Mouse (Mus musculus): ENCODE measurements at regions not wholly inside any gene's neighbourhood (a gene's known extent, or its start where the extent isn't known, plus 50 kb on each side); places are given as distances from the start of the nearest gene placed in this dataset.

GRCm38 (mm10) chr17:51894278-51894677, 61.2 kb upstream of the Satb1 start:
- WGBS = 94% methylated on average over 8 of the region's 8 CpGs
- H3K9me3 ChIP-seq = no peaks in the 10 kb centered on the region

GRCm38 (mm10) chr17:51892856-51893255, 59.8 kb upstream of the Satb1 start:
- Histone ChIP-seq H3K9me3 (no peaks in the 10 kb centered on the region), H3K36me3 (replicated peaks) (no peaks in the 10 kb centered on the region), H3K4me3 (no peak overlapping the region), H3K9ac (no peak overlapping the region), H3K27ac (no peak overlapping the region), H3K4me1 (no peaks in the 10 kb centered on the region), H3K27me3 (replicated peaks) (no peaks in the 10 kb centered on the region), H3K4me2 (no peak overlapping the region)
- 76% methylated on average over 3 of the region's 3 CpGs for WGBS
- ATAC-seq (replicated peaks) = no peak

More at GRCm38 (mm10) chr17:51894278-51894677, 61.2 kb upstream of the Satb1 start:
- no peaks in the 10 kb centered on the region for H3K27me3 ChIP-seq (replicated peaks)
- no peak overlapping the region for H3K4me3 ChIP-seq
- H3K4me1 ChIP-seq = no peaks in the 10 kb centered on the region
- no peak overlapping the region for H3K9ac ChIP-seq
- no peak overlapping the region for H3K27ac ChIP-seq
- ATAC-seq (replicated peaks) = no peak
- no peaks in the 10 kb centered on the region for H3K36me3 ChIP-seq (replicated peaks)
- H3K4me2 ChIP-seq = no peak overlapping the region

- no peak overlapping the region for H3K27ac ChIP-seq
- no peaks in the 10 kb centered on the region for H3K9me3 ChIP-seq
- no peaks in the 10 kb centered on the region for H3K36me3 ChIP-seq (replicated peaks)
- WGBS = 79% methylated on average over 4 of the region's 4 CpGs
- no peak overlapping the region for H3K4me3 ChIP-seq
- no peak overlapping the region for H3K9ac ChIP-seq
- H3K4me2 ChIP-seq = no peak overlapping the region
- ATAC-seq (replicated peaks) = no peak
- H3K4me1 ChIP-seq = no peaks in the 10 kb centered on the region
- H3K27me3 ChIP-seq (replicated peaks) = no peaks in the 10 kb centered on the region
Observed at GRCm38 (mm10) chr17:51892159-51892558, 59.1 kb upstream of the Satb1 start.

All from midbrain, embryonic 15.5 days (tissue).